Mouse (Mus musculus) cortical plate, adult 2 months (tissue): ENCODE measurements at regions not wholly inside any gene's neighbourhood (a gene's known extent, or its start where the extent isn't known, plus 50 kb on each side); places are given as distances from the start of the nearest gene placed in this dataset.

ENCODE experiments used
- H3K27ac ChIP-seq: fragments of 200-500 bp; 2 replicates; pipeline ENCODE4 v1.5.1; 2012; ENCODE audit warnings: low read length, control low read depth, inconsistent platforms; ENCODE audit not compliant: insufficient read depth
- H3K4me1 ChIP-seq: fragments of 200-500 bp; 2 replicates; pipeline ENCODE4 v1.6.1; 2011; ENCODE audit warnings: low read length; ENCODE audit not compliant: control insufficient read depth, insufficient read depth
- H3K4me3 ChIP-seq: fragments of 200-500 bp; 2 replicates; pipeline ENCODE4 v1.5.1; 2011; ENCODE audit warnings: mild to moderate bottlenecking, low read length, control low read depth; ENCODE audit not compliant: insufficient read depth
- CTCF ChIP-seq: fragments of 200-500 bp; IDR thresholded peaks from 2 replicates; pipeline ENCODE4 v1.5.1; 2011; ENCODE audit warnings: mild to moderate bottlenecking, control low read depth, low read length; ENCODE audit not compliant: insufficient read depth; ENCODE audit errors: extremely low read depth
- POLR2A ChIP-seq: fragments of 200-500 bp; IDR thresholded peaks from 2 replicates; pipeline ENCODE4 v1.6.1; 2011; ENCODE audit warnings: mild to moderate bottlenecking, low read length, control low read depth; ENCODE audit not compliant: insufficient read depth; ENCODE audit errors: extremely low read depth

GRCm38 (mm10) chr11:111210565-111210964, 144.6 kb downstream of the Kcnj2 start:
- Histone ChIP-seq H3K4me3 (no peak overlapping the region), H3K27ac (no peak overlapping the region), H3K4me1 (peaks cover 2% of the 10 kb centered on the region; the same call in 1 of the 2 replicates)
- TF ChIP-seq CTCF: no peak
- no peak for TF ChIP-seq POLR2A

DNA sequence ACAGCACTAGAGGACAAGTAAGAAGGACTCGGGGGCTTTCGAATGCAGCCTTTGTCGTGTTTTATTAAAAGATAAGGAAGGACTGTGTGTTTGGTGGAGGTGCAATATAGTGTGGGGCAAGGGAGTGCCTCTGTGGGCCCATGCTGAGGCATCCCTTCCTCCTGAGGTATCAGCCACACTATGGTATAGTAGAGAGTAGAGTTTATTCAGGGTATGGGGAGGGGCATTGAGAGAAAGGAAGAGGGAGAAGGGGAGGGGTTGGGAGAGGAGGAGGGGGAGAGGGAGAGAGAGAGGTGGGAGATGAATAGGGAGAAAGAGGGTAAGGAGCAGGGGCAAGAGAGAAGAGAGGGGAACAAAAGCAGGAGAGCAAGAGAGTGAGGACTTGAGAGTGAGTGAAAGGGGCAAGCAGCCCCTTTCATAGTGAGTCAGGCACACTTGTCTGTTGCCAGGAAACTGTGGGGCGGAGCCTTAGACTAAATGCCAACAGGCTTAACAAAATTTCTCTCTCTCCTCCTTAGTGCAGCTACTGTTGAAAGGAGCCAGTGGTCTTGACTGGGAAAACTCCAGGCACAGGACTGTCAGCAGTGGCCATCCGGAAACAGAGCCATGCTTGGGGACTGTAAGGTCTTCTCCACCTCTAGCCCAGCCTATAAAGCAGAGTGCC, 146.2 kb downstream of the Kcnj2 start:
- peaks cover 2% of the 10 kb centered on the region; the same call in 1 of the 2 replicates for H3K4me1 ChIP-seq
- TF ChIP-seq POLR2A (no peak), CTCF (no peak)
- no peak overlapping the region for H3K27ac ChIP-seq
- H3K4me3 ChIP-seq: no peak overlapping the region

- TF ChIP-seq POLR2A (no peak), CTCF (no peak)
- no peak overlapping the region for H3K4me3 ChIP-seq
- H3K27ac ChIP-seq: no peak overlapping the region
- H3K4me1 ChIP-seq: peaks cover 2% of the 10 kb centered on the region; the same call in 1 of the 2 replicates
These were observed 146.9 kb downstream of the Kcnj2 start for GRCm38 (mm10) chr11:111212702-111213328.

- Histone ChIP-seq H3K4me3 (no peak overlapping the region), H3K4me1 (peaks cover 2% of the 10 kb centered on the region; the same call in 1 of the 2 replicates), H3K27ac (no peak overlapping the region)
- TF ChIP-seq POLR2A: no peak
- no peak for TF ChIP-seq CTCF
These were observed 149.0 kb downstream of the Kcnj2 start for GRCm38 (mm10) chr11:111215006-111215405.

DNA sequence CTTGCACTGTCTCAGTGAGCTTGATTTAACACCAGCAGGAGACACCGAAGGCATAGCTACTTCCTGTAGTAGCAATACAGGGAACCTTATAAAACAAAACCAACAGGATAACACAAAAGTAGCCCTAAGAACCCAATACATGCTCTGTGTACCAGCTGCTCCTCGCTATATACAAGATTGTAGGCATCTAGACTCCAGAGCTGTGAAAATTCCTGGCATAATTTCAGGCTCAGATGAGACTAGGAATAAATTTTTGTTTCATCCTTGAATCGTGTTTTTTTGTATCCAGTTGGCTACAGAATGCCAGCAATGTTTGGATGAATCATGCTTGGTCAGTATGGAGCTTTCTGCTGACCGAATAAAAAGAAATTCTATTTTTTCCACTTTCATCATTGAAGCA, 157.9 kb downstream of the Kcnj2 start:
- TF ChIP-seq POLR2A (no peak), CTCF (no peak)
- H3K4me1 ChIP-seq: no peaks in the 10 kb centered on the region; the same call in 1 of the 2 replicates
- no peak overlapping the region for H3K27ac ChIP-seq
- H3K4me3 ChIP-seq: no peak overlapping the region

DNA sequence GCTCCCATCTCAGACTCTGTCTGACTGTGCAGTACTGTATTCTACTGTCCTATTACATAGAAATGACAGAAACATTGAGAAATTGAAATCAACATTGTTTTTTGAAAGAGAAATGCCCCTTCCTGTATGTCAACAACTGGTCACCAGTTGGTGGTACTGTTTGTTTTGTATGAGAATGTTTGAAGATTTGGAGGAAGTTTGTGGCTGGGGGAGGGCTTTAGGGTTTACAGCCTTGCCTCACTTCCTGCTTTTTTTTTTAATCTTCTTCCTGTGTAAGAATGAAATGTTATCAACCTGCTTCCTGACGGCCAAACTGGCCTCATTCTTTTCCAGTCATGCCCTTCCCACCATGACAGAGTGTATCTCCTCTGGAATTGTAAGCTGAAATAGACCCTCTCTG, 161.3 kb downstream of the Kcnj2 start:
- no peak overlapping the region for H3K27ac ChIP-seq
- no peak overlapping the region for H3K4me3 ChIP-seq
- no peaks in the 10 kb centered on the region; the same call in 1 of the 2 replicates for H3K4me1 ChIP-seq
- TF ChIP-seq CTCF (no peak), POLR2A (no peak)

- Histone ChIP-seq H3K4me3 (no peak overlapping the region), H3K4me1 (no peaks in the 10 kb centered on the region), H3K27ac (no peak overlapping the region)
- no peak for TF ChIP-seq CTCF
- TF ChIP-seq POLR2A: no peak
These were observed 170.8 kb downstream of the Kcnj2 start for GRCm38 (mm10) chr11:111236741-111237140.

DNA sequence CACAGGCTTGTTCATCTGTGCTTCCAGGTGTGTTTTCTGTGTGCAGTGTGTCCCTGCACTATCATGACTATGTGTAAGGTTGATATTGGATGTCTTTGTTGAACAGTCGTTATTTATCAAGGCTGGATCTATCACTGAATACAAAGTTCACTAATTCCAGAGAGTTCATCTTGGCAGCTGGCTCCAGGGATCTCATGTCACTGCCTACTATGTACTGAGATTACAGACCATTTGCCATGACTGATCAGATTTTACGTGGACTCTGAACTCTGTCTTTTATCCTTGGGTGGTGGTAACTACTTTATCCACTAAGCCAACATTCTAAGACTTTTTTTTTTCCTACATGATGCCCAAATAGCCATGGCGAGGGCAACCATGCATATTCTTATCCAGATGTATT, 173.8 kb downstream of the Kcnj2 start:
- no peaks in the 10 kb centered on the region for H3K4me1 ChIP-seq
- TF ChIP-seq POLR2A (no peak), CTCF (no peak)
- no peak overlapping the region for H3K27ac ChIP-seq
- H3K4me3 ChIP-seq: no peak overlapping the region

DNA sequence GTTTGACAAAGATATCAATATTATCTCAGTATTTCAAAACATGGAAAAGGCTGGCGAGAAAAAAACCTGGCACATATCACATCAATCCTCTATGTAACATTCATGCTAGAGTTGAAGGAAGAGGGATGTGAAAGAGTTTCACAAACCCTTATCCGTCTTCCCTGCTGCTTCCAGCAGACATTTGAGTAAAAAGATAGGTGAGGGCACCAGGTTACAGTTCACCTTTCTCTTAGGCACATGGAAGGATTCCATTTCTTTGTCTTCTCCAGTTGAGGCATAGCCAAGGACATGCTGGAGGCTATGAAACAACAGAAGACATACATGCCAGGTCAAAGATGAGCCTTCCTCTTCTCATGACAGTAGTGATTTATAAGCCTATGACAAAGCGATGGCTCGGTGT, 186.3 kb downstream of the Kcnj2 start:
- H3K4me1 ChIP-seq: 0 out of 2 replicates have a peak, but pooled peaks cover 2% of the 10 kb centered on the region
- no peak overlapping the region for H3K4me3 ChIP-seq
- TF ChIP-seq CTCF (no peak), POLR2A (no peak)
- no peak overlapping the region for H3K27ac ChIP-seq

GRCm38 (mm10) chr11:111256596-111256995, 190.6 kb downstream of the Kcnj2 start:
- TF ChIP-seq POLR2A (no peak), CTCF (no peak)
- H3K27ac ChIP-seq: no peak overlapping the region
- H3K4me1 ChIP-seq: 0 out of 2 replicates have a peak, but pooled peaks cover 2% of the 10 kb centered on the region
- H3K4me3 ChIP-seq: no peak overlapping the region
